Mouse (Mus musculus) T-helper 17 cell (primary cell): ENCODE results near the gene Rpusd1.
"Not testable (repeated sequence)": the region's sequence is repeated elsewhere in the genome, so short reads cannot be mapped to it uniquely, and the experiment has no call there.

Experiments
- in situ Hi-C, 2 experiments: fragments of 300-600 bp; cut with MboI, MseI; formaldehyde crosslinking; loops; 1 replicate in 1 of 2; 2 replicates in 1 of 2; pipeline ENCODE4 v1.15.1; 2025; ENCODE audit warnings: high pct_unique_total_duplicates in 2 of 2

The Rpusd1 gene

GRCm38 (mm10) chr17:25735745-25736144, 8.3 kb downstream of the Rpusd1 start, which contains the start of gene Mslnl:
Mslnl (plus strand) TSS chr17:25736042.
- in situ Hi-C loops = no loop called here

DNA sequence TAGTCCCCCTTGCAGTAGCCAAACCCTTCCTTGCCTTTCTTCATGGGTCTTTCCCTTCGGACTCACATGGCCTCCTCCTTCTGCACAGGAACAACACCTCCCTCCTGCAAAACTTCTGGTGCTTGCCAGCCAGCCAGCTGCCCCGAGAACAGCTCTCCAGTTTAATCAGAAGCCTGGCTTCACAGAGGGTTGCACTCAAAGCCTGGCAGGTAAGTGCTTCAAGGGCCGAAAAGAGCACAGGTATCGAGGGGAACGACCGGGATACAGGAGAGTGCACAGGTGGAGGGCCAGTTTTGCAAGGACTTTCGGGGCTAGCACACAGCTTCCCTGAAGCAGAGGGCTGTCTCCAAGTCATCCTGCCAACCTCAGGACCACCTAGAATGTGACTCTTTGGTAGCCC, 11.4 kb downstream of the Rpusd1 start:
- in situ Hi-C loops = no loop called here

GRCm38 (mm10) chr17:25741471-25741870, 14.0 kb downstream of the Rpusd1 start:
- in situ Hi-C loops = not testable (repeated sequence)

- in situ Hi-C loops = no loop called here
These were observed 16.4 kb downstream of the Rpusd1 start for GRCm38 (mm10) chr17:25743831-25744230.

- in situ Hi-C loops = no loop called here
These were observed 16.8 kb downstream of the Rpusd1 start for GRCm38 (mm10) chr17:25744311-25744710.

DNA sequence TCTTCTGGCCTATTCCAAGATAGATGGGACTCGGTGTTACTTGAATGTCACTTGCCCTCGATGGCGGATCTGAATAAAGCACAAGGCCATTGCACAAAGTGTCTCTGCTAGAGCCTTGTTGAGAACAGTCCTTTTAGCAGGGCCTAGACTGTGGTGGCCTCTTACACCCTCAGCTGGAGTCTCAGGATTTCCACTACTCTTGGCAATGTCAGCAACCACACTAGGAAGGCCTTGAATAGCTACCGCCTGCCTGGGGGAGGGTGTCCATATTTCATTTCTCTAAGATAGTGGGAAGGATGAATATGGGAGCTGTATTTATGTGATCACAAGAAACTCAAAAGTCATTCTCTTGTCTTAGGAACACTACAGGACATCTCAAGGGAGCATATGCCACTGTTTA, 20.8 kb downstream of the Rpusd1 start:
- in situ Hi-C loops = no loop called here

- in situ Hi-C loops = no loop called here
These were observed 21.8 kb downstream of the Rpusd1 start for GRCm38 (mm10) chr17:25749314-25749713.

GRCm38 (mm10) chr17:25751446-25751845, 24.0 kb downstream of the Rpusd1 start:
- in situ Hi-C loops = no loop called here

DNA sequence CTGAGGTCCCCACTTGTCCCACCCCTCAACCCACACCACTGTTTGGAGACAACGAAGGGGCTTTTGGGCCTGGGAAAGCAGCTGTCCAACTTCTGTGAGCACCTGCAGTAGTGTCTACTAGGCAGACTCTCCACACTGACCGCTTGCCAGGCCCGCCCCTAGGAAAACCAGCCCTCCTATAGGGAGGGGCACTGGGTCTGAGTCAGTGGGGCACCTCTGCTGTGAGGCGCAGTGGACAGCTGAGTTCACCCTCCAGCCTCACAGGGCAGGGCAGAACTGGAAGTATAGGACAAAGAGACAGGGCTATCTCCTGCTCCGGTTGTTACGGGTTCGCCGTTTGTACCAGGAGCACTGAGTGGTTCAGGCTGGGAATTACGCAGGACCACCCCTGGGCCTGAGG, 26.8 kb downstream of the Rpusd1 start, which contains the start of gene Msln:
Gene Msln (minus strand): TSS at position 138 of the 400 bp plus-strand sequence.
- in situ Hi-C loops = no loop called here

DNA sequence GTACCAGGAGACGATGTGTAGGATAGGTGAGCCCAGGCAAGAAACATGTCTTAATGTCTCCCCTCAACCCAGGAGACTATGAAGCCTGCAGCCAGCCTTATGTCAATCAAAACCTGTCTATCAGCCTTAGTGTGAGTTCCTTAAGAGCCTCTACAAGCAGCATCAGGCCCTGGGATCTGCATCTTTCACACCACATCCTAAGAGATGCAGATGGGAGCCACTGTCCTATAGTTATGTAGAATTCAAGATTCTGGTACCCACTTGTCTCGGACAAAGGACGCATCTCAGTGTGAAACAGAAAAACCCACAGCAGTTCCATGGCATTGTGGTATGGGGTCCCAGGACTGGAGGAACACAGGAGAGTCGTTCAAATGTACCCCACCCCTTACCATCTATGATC, 27.6 kb downstream of the Rpusd1 start:
- in situ Hi-C loops = no loop called here

- in situ Hi-C loops = no loop called here
These were observed 28.3 kb downstream of the Rpusd1 start for GRCm38 (mm10) chr17:25755627-25756377.

GRCm38 (mm10) chr17:25756378-25757242, 29.1 kb downstream of the Rpusd1 start:
- in situ Hi-C loops = no loop called here

DNA sequence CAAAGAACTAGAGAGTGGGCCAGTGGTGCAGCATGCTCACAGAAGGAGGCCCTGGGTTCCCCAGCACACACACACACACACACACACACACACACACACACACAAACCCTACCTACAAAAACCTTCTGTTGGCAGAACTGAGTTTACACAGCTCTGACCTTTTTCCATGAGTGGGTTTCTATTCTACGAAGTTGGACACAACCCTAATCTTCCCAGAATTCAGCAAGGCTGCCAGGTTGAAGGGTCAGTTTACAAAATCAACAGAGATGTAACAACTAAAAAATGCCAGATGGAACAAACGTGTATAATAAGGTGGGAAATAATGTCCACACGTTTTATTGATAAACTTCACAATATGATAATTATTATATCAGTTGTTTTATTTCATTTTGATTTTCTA, 30.2 kb downstream of the Rpusd1 start:
- in situ Hi-C loops = no loop called here

- in situ Hi-C loops = no loop called here
These were observed 32.7 kb downstream of the Rpusd1 start for GRCm38 (mm10) chr17:25760148-25760547.

GRCm38 (mm10) chr17:25761561-25761970, 34.1 kb downstream of the Rpusd1 start:
- in situ Hi-C loops = no loop called here

GRCm38 (mm10) chr17:25762591-25762990, 35.1 kb downstream of the Rpusd1 start:
- in situ Hi-C loops = no loop called here

GRCm38 (mm10) chr17:25765886-25766285, 38.4 kb downstream of the Rpusd1 start:
- in situ Hi-C loops = loop anchor here (5.0 kb wide), 1 partner anchor 36 kb away; no protein-coding TSS in a partner anchor

DNA sequence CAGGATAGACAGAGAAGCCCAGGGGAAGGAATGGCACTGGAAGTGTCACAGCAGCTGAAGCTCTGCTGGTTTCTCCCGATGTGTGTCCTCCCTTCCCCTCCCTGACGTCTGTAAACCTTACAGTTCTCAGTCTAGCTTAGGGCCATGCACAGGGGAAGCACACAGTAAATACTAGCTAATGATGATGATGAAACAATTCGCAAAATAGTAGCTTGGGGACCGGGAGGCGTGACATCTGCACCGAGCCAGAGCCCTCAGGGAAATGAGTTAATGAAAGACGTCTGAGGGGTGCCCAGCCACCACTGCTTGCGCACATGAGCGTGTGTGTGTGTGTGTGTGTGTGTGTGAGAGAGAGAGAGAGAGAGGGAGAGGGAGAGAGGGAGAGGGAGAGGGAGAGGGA, 41.9 kb downstream of the Rpusd1 start:
- in situ Hi-C loops = loop anchor here (5.0 kb wide), 1 partner anchor 33 kb away; no protein-coding TSS in a partner anchor

- in situ Hi-C loops = no loop called here
These were observed 46.2 kb downstream of the Rpusd1 start, which contains the start of gene Narfl for GRCm38 (mm10) chr17:25773549-25774120. Narfl (plus strand) TSS chr17:25773776.

DNA sequence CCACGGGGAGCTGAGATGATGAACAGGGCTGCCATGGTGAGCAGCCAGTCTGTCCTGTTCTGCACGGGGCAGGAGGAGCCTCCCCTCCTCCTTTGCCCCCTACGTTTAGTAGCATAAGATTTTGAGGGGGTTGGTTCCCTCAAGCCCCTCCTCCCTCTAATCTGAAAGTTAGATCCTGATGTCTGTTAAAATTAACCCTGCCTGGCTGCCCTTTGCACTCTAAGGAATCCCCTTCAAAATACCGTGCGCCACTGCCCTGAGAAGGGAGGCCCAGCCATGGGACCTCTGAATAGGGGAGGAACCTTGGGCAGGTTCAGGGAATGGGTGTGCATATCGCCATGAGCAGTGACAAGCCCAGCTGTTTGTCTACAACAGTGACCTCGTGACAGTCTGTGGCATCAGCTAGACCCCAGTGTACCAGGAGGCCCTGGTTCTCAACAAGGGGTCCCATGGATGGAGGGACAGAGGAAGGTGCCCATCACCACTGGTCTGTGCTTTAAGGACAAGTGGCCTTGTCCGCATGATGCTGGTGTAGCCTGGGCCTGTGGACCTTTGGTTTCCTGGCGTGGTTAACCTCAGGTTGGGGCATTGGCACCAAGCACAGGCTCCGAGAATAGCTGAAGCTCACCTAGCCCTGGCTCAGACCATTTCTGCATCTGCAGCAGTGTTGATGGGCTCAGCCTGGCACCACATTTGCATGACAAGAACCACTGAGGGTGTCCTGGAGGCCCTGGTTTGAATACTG, 48.0 kb downstream of the Rpusd1 start:
- in situ Hi-C loops = no loop called here

DNA sequence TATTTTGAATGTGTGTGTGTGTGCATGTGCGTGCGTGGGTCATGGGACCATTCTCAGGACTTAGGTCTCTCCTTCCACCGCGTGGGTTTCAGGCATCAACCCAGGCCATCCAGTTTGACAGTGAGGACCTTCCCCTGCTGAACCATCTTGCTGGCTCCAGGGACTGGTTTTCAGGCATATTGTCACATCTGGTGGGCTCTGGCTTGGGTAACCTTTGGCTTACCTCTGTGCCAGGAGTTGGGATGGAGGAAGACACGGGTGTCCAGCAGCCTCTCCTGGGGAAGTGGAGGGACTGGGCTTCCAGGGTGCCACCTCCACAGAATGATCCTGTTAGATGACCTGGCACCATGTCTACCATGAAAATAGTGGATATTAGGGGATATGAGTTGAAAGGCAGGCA, 50.5 kb downstream of the Rpusd1 start:
- in situ Hi-C loops = no loop called here
